Mouse (Mus musculus) liver, embryonic 15.5 days (tissue): Measurements from ENCODE around the gene Rbbp5. TPM values are rescaled to one million over a fixed set of nuclear protein-coding genes. Genes with fewer than 3 reads are reported as not detected.

Source experiments
- ATAC-seq: fragments of 200-750 bp; cut with Nextera tagmentation; 2 replicates; pipeline ENCODE4 v1.8.0; 2017; ENCODE audit warnings: moderate number of reproducible peaks, mild to moderate bottlenecking, moderate library complexity; ENCODE audit not compliant: insufficient read depth
- H3K27ac ChIP-seq: fragments of 300-500 bp; sonication (generic); replicated peaks from 2 replicates; pipeline ENCODE4 v1.5.1; 2015; ENCODE audit warnings: mild to moderate bottlenecking, inconsistent platforms
- H3K27me3 ChIP-seq: fragments of 300-500 bp; sonication (generic); 2 replicates; pipeline ENCODE4 v1.6.1; 2015; ENCODE audit warnings: mild to moderate bottlenecking, inconsistent platforms
- H3K36me3 ChIP-seq: fragments of 300-500 bp; sonication (generic); replicated peaks from 2 replicates; pipeline ENCODE4 v1.6.1; 2015; ENCODE audit warnings: moderate library complexity, mild to moderate bottlenecking, inconsistent platforms
- H3K4me1 ChIP-seq: fragments of 300-500 bp; sonication (generic); replicated peaks from 2 replicates; pipeline ENCODE4 v1.6.1; 2015; ENCODE audit warnings: inconsistent platforms
- H3K4me2 ChIP-seq: fragments of 300-500 bp; sonication (generic); 2 replicates; pipeline ENCODE4 v1.6.1; 2015; ENCODE audit warnings: moderate library complexity, mild to moderate bottlenecking, inconsistent platforms
- H3K4me3 ChIP-seq: fragments of 300-500 bp; sonication (generic); replicated peaks from 2 replicates; pipeline ENCODE4 v1.5.1; 2015; ENCODE audit warnings: mild to moderate bottlenecking, inconsistent platforms
- H3K9ac ChIP-seq: fragments of 300-500 bp; sonication (generic); 2 replicates; pipeline ENCODE4 v1.6.1; 2015; ENCODE audit warnings: moderate library complexity, mild to moderate bottlenecking, inconsistent platforms
- H3K9me3 ChIP-seq: fragments of 300-500 bp; sonication (generic); replicated peaks from 2 replicates; pipeline ENCODE4 v1.6.1; 2016; ENCODE audit warnings: inconsistent platforms
- WGBS: fragments of 180-500 bp; shearing (Covaris S2); methylation state at CpG from one replicate; pipeline ENCODE4 v1.1.7; 2015; ENCODE audit warnings: mixed read lengths; ENCODE audit not compliant: insufficient replicate concordance; 5-methylcytosine and 5-hydroxymethylcytosine counted together
- polyA plus RNA-seq: library from polyadenylated mRNA; unstranded; fragments of >200 nt; fragmentation: Nextera tagmentation; extraction: Ambion mirVana; gene quantifications from 2 replicates; pipeline ENCODE4 v1.2.1, GENCODE M21; 2015

The Rbbp5 gene
- polyA plus RNA-seq, 1 experiment from 2014 or later: 21.5 TPM

GRCm38 (mm10) chr1:132523048-132523447 is 45.9 kb downstream of the Rbbp5 start:
- H3K4me2 ChIP-seq: no peak overlapping the region
- H3K4me1 ChIP-seq: peaks cover 7% of the 10 kb centered on the region
- peaks cover 10% of the 10 kb centered on the region for H3K27me3 ChIP-seq
- no peak overlapping the region for H3K27ac ChIP-seq
- H3K9ac ChIP-seq: no peak overlapping the region
- H3K9me3 ChIP-seq: no peaks in the 10 kb centered on the region
- no peak for ATAC-seq
- WGBS: 67% methylated on average over 8 of the region's 8 CpGs
- H3K4me3 ChIP-seq: no peak overlapping the region
- no peaks in the 10 kb centered on the region for H3K36me3 ChIP-seq

- no peak for ATAC-seq
- Histone ChIP-seq H3K9me3 (no peaks in the 10 kb centered on the region), H3K27ac (no peak overlapping the region), H3K36me3 (no peaks in the 10 kb centered on the region), H3K4me2 (no peak overlapping the region), H3K27me3 (peaks cover 10% of the 10 kb centered on the region), H3K9ac (no peak overlapping the region), H3K4me1 (peaks cover 7% of the 10 kb centered on the region), H3K4me3 (no peak overlapping the region)
- WGBS: 11% methylated on average over 4 of the region's 4 CpGs
Measured at GRCm38 (mm10) chr1:132523920-132524319, 46.8 kb downstream of the Rbbp5 start.

GRCm38 (mm10) chr1:132525832-132526231 is 48.7 kb downstream of the Rbbp5 start:
- ATAC-seq: no peak
- Histone ChIP-seq H3K9ac (no peak overlapping the region), H3K9me3 (no peaks in the 10 kb centered on the region), H3K27ac (no peak overlapping the region), H3K4me2 (no peak overlapping the region), H3K4me1 (no peaks in the 10 kb centered on the region), H3K36me3 (no peaks in the 10 kb centered on the region), H3K27me3 (peaks cover 10% of the 10 kb centered on the region), H3K4me3 (no peak overlapping the region)
- 6% methylated on average over 10 of the region's 10 CpGs for WGBS

- Histone ChIP-seq H3K4me3 (no peak overlapping the region), H3K27ac (no peak overlapping the region), H3K27me3 (peaks cover 24% of the 10 kb centered on the region), H3K9me3 (no peaks in the 10 kb centered on the region), H3K36me3 (no peaks in the 10 kb centered on the region), H3K9ac (no peak overlapping the region), H3K4me1 (no peaks in the 10 kb centered on the region), H3K4me2 (no peak overlapping the region)
- no peak for ATAC-seq
- WGBS: 72% methylated on average over 13 of the region's 13 CpGs
Measured at GRCm38 (mm10) chr1:132528071-132528470, 50.9 kb downstream of the Rbbp5 start.

- Histone ChIP-seq H3K27me3 (peaks cover 31% of the 10 kb centered on the region), H3K36me3 (no peaks in the 10 kb centered on the region), H3K4me3 (no peak overlapping the region), H3K27ac (no peak overlapping the region), H3K4me1 (no peaks in the 10 kb centered on the region), H3K4me2 (no peak overlapping the region), H3K9me3 (no peaks in the 10 kb centered on the region), H3K9ac (no peak overlapping the region)
- WGBS: 64% methylated on average over 19 of the region's 19 CpGs
- no peak for ATAC-seq
Measured at GRCm38 (mm10) chr1:132528647-132529334, 51.6 kb downstream of the Rbbp5 start.

GRCm38 (mm10) chr1:132530631-132531191 is 53.5 kb downstream of the Rbbp5 start:
- H3K4me2 ChIP-seq: no peak overlapping the region
- WGBS: 8% methylated on average over 5 of the region's 5 CpGs
- H3K27me3 ChIP-seq: peaks cover 34% of the 10 kb centered on the region
- no peak for ATAC-seq
- H3K4me3 ChIP-seq: no peak overlapping the region
- H3K9ac ChIP-seq: no peak overlapping the region
- no peak overlapping the region for H3K27ac ChIP-seq
- H3K9me3 ChIP-seq: no peaks in the 10 kb centered on the region
- H3K4me1 ChIP-seq: no peaks in the 10 kb centered on the region
- no peaks in the 10 kb centered on the region for H3K36me3 ChIP-seq

GRCm38 (mm10) chr1:132532521-132532920 is 55.4 kb downstream of the Rbbp5 start:
- 45% methylated on average over 9 of the region's 9 CpGs for WGBS
- no peak for ATAC-seq

GRCm38 (mm10) chr1:132533840-132534239 is 56.7 kb downstream of the Rbbp5 start:
- Histone ChIP-seq H3K36me3 (no peaks in the 10 kb centered on the region), H3K9me3 (no peaks in the 10 kb centered on the region), H3K9ac (no peak overlapping the region), H3K27ac (no peak overlapping the region), H3K4me2 (no peak overlapping the region), H3K27me3 (peaks cover 44% of the 10 kb centered on the region), H3K4me3 (no peak overlapping the region), H3K4me1 (no peaks in the 10 kb centered on the region)
- no peak for ATAC-seq
- 4% methylated on average over 8 of the region's 8 CpGs for WGBS

More at GRCm38 (mm10) chr1:132532521-132532920, 55.4 kb downstream of the Rbbp5 start:
- Histone ChIP-seq H3K9ac (no peak overlapping the region), H3K36me3 (no peaks in the 10 kb centered on the region), H3K4me3 (no peak overlapping the region), H3K9me3 (no peaks in the 10 kb centered on the region), H3K4me2 (no peak overlapping the region), H3K4me1 (no peaks in the 10 kb centered on the region), H3K27ac (no peak overlapping the region), H3K27me3 (peaks cover 33% of the 10 kb centered on the region)

- ATAC-seq: no peak
- Histone ChIP-seq H3K27ac (no peak overlapping the region), H3K4me3 (no peak overlapping the region), H3K9ac (no peak overlapping the region), H3K36me3 (no peaks in the 10 kb centered on the region), H3K4me2 (no peak overlapping the region), H3K4me1 (no peaks in the 10 kb centered on the region), H3K9me3 (no peaks in the 10 kb centered on the region), H3K27me3 (peaks cover 61% of the 10 kb centered on the region)
- 76% methylated on average over 4 of the region's 4 CpGs for WGBS
Measured at GRCm38 (mm10) chr1:132535541-132535940, 58.4 kb downstream of the Rbbp5 start.

GRCm38 (mm10) chr1:132536416-132536815 is 59.3 kb downstream of the Rbbp5 start:
- no peak overlapping the region for H3K9ac ChIP-seq
- H3K4me1 ChIP-seq: no peaks in the 10 kb centered on the region
- WGBS: 62% methylated on average over 3 of the region's 3 CpGs
- no peak overlapping the region for H3K4me3 ChIP-seq
- H3K27ac ChIP-seq: no peak overlapping the region
- no peaks in the 10 kb centered on the region for H3K9me3 ChIP-seq
- ATAC-seq: no peak
- no peak overlapping the region for H3K4me2 ChIP-seq
- H3K27me3 ChIP-seq: peaks cover 70% of the 10 kb centered on the region
- no peaks in the 10 kb centered on the region for H3K36me3 ChIP-seq

GRCm38 (mm10) chr1:132537736-132538135 is 60.6 kb downstream of the Rbbp5 start:
- no peak overlapping the region for H3K27ac ChIP-seq
- ATAC-seq: no peak
- peaks cover 73% of the 10 kb centered on the region for H3K27me3 ChIP-seq
- no peak overlapping the region for H3K4me2 ChIP-seq
- H3K9ac ChIP-seq: no peak overlapping the region
- H3K4me1 ChIP-seq: no peaks in the 10 kb centered on the region
- H3K4me3 ChIP-seq: no peak overlapping the region
- WGBS: 60% methylated on average over 5 of the region's 5 CpGs
- H3K36me3 ChIP-seq: no peaks in the 10 kb centered on the region
- no peaks in the 10 kb centered on the region for H3K9me3 ChIP-seq

- Histone ChIP-seq H3K4me2 (no peak overlapping the region), H3K4me1 (no peaks in the 10 kb centered on the region), H3K9ac (no peak overlapping the region), H3K9me3 (no peaks in the 10 kb centered on the region), H3K27me3 (peaks cover 73% of the 10 kb centered on the region), H3K27ac (no peak overlapping the region), H3K36me3 (no peaks in the 10 kb centered on the region), H3K4me3 (no peak overlapping the region)
- 33% methylated on average over 7 of the region's 7 CpGs for WGBS
- no peak for ATAC-seq
Measured at GRCm38 (mm10) chr1:132540701-132541100, 63.5 kb downstream of the Rbbp5 start.
